In genomic region chr7:68114983-68115715, GRCm38 (mm10) we compare ENCODE assay signal across 11 mouse cellular contexts.
DNase-seq lines count a peak whose midpoint lies in the region; ATAC-seq and TF ChIP-seq lines count a peak whose summit lies in the region.
"Had no signal": no experiment of that assay in that cellular context is flagged by ENCODE, and none has a peak within 500 bp of the region (broad histone marks: within the 10 kb centered on the region; RNA-seq: fewer than 3 reads in every experiment).

No protein-coding gene starts in this region.

- no peak overlapping the region for H3K4me2 ChIP-seq in lung, postnatal 0 days (replicated peaks; ENCODE audit: low read depth, low read length)
- peak overlapping the region; percentile 47 for H3K4me2 ChIP-seq in liver, postnatal 0 days (ENCODE audit: low read depth, low read length)

- 61% methylated on average over 21 of the region's 21 CpGs for WGBS in lung, postnatal 0 days
- WGBS in liver, postnatal 0 days (ENCODE audit: insufficient replicate concordance): 54% methylated on average over 21 of the region's 21 CpGs
- 60% methylated on average over 21 of the region's 21 CpGs for WGBS in cerebellum, adult 2 months

- TF ChIP-seq POLR2A in cerebellum, adult 2 months (IDR thresholded peaks at IDR 0.05; ENCODE audit: borderline replicate concordance, insufficient read depth, low read length): no peak

- H3K9me3 ChIP-seq in lung, postnatal 0 days (ENCODE audit: low read length): no peaks in the 10 kb centered on the region
- H3K9me3 ChIP-seq in liver, postnatal 0 days (ENCODE audit: low read length): no peaks in the 10 kb centered on the region

- peaks cover 6% of the 10 kb centered on the region; the same call in 1 of the 2 replicates for H3K4me1 ChIP-seq in lung, postnatal 0 days (ENCODE audit: insufficient read depth, low read depth, low read length)
- peaks cover 6% of the 10 kb centered on the region for H3K4me1 ChIP-seq in liver, postnatal 0 days (ENCODE audit: insufficient read depth)
- H3K4me1 ChIP-seq in cerebellum, adult 2 months (ENCODE audit: control insufficient read depth, insufficient read depth, low read length): peaks cover 7% of the 10 kb centered on the region; the same call in 1 of the 2 replicates

- no peak overlapping the region for H3K27ac ChIP-seq in lung, postnatal 0 days (ENCODE audit: low read length)
- H3K27ac ChIP-seq in liver, postnatal 0 days (ENCODE audit: low read depth): no peak overlapping the region
- no peak overlapping the region for H3K27ac ChIP-seq in cerebellum, adult 2 months (ENCODE audit: insufficient read depth, low read length)

- H3K36me3 ChIP-seq in lung, postnatal 0 days (ENCODE audit: insufficient read depth, low read length): no peaks in the 10 kb centered on the region
- H3K36me3 ChIP-seq in liver, postnatal 0 days (replicated peaks; ENCODE audit: insufficient read depth, low read length): no peaks in the 10 kb centered on the region

- ATAC-seq in lung, postnatal 0 days: peak; percentile 19; the same call in 1 of the 2 replicates
- ATAC-seq in liver, postnatal 0 days: no peak
- no peak for ATAC-seq in cerebellum, adult (ENCODE audit: insufficient number of reproducible peaks, low FRiP score, low TSS enrichment)
- ATAC-seq: forebrain, embryonic 14.5 days; Patski had no signal

- H3K9ac ChIP-seq in lung, postnatal 0 days (replicated peaks; ENCODE audit: low read depth): no peak overlapping the region
- H3K9ac ChIP-seq in liver, postnatal 0 days (replicated peaks): no peak overlapping the region

- no peak for TF ChIP-seq EP300 in lung, postnatal 0 days (IDR thresholded peaks at IDR 0.05)
- no peak; the same call in 1 of the 2 replicates for TF ChIP-seq EP300 in liver, postnatal 0 days (IDR thresholded peaks at IDR 0.05; ENCODE audit: low read depth)

- H3K4me3 ChIP-seq in lung, postnatal 0 days (ENCODE audit: low read depth, low read length): no peak overlapping the region
- no peak overlapping the region for H3K4me3 ChIP-seq in liver, postnatal 0 days (ENCODE audit: low read depth, low read length)
- no peak overlapping the region for H3K4me3 ChIP-seq in cerebellum, adult 2 months (replicated peaks; ENCODE audit: insufficient read depth, low read depth, low read length)

- DNase-seq in adrenal gland, postnatal 14 days: peak; percentile 39
- DNase-seq in adrenal gland, adult 8-10 months: no peak
- DNase-seq in lung, postnatal 0 days (ENCODE audit: low spot score): peak; percentile 20
- DNase-seq in lung, postnatal 25 days (ENCODE audit: low spot score): no peak
- DNase-seq in kidney, postnatal 14 days: peak; percentile 48
- DNase-seq in liver, postnatal 0 days: no peak
- no peak for DNase-seq in cerebellum, adult 2 months
- DNase-seq: layer of hippocampus, adult 9-11 months had no signal

- no peaks in the 10 kb centered on the region for H3K27me3 ChIP-seq in lung, postnatal 0 days (replicated peaks; ENCODE audit: insufficient read depth, low read length)
- peaks cover 47% of the 10 kb centered on the region for H3K27me3 ChIP-seq in liver, postnatal 0 days (ENCODE audit: insufficient read depth, low read length)
- no peaks in the 10 kb centered on the region for H3K27me3 ChIP-seq in cerebellum, adult 2 months (ENCODE audit: control insufficient read depth, insufficient read depth, low read length)
- H3K27me3 ChIP-seq: Patski had no signal

- no peak for TF ChIP-seq CTCF in lung, postnatal 0 days (IDR thresholded peaks at IDR 0.05)
- no peak for TF ChIP-seq CTCF in liver, postnatal 0 days (IDR thresholded peaks at IDR 0.05; ENCODE audit: low read depth)
- TF ChIP-seq CTCF in cerebellum, adult 2 months (IDR thresholded peaks at IDR 0.05; ENCODE audit: borderline replicate concordance, insufficient read depth, low read depth, low read length): no peak

Comparison
In these comparisons a context has a peak if more than half of its experiments do, and no peak if none do; other contexts are left out.
1. DNase-seq: peak in adrenal gland, postnatal 14 days (single experiment), lung, postnatal 0 days (single experiment) and kidney, postnatal 14 days (single experiment); none in adrenal gland, adult 8-10 months (single experiment), lung, postnatal 25 days (single experiment), liver, postnatal 0 days (single experiment) and cerebellum, adult 2 months (0 of 2).